Mouse (Mus musculus) spleen, postnatal 10 days (tissue): Measurements from ENCODE around the gene Ccs.
A peak's percentile ranks its signal among the peaks of the same experiment; 100 is the strongest.

Source experiments
- DNase-seq, 2 experiments: peaks; one replicate each; pipeline ENCODE4 v3.0.0; 2021 to 2022; ENCODE audit warnings: low spot score in 2 of 2

Gene Ccs

DNA sequence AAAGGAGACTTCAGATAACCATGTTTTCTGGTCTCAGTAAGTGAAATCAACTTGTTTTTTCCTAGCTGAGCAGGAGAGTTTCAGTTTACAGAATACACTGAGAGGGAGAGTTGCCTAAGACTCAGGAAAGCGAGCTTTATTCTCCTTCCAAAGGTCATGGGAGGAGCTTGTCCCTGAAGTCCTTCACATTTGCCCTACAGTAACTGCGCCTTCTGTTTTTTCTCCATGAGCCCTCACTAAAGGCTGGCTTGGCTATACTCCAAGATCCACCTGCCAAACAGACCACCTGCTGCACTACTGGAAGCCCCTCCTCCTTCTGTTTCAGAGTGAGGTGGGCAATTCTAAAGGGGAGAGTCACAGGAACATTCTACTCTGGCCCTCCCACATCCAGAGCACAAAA is 3.0 kb downstream of the Ccs start:
- no peak for DNase-seq

DNA sequence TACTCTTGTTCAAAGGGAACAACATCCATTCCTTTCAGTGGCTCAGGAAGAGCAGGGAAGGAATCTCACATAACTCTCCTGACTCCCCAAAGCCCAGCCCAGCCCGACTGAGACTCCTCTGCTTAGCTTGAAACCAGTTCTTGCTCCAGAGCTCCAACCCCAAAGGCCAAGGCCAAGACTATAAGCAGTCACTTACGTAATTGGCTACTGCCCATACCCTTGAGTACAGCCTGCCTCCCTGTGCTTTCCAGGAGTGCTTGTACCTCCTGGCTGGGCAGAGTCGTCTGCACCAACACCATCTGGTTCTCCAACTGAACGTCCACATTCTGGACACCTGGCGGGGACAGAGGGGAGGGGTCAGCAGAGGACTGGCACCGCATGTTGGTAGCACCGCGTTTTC is 5.2 kb downstream of the Ccs start:
- no peak for DNase-seq

DNA sequence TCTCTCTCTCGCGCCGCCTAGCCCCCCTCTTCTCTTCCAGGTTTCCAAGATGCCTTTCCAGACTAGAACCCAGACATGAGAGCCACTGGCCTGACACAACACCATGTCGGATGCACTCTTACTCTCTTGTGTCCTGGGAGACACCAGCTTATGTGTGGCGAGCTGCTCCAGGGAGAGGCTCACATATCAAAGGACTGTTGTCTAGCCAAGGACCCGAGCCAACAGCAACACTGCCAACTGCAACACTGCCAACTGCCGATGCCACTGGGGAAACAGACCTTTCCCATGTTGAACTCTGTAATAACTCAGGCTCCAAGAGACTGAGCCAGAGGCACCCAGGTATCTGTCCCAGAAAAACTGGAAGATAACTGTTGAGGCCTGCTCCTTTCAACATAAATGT is 10.0 kb downstream of the Ccs start:
- DNase-seq: no peak

DNA sequence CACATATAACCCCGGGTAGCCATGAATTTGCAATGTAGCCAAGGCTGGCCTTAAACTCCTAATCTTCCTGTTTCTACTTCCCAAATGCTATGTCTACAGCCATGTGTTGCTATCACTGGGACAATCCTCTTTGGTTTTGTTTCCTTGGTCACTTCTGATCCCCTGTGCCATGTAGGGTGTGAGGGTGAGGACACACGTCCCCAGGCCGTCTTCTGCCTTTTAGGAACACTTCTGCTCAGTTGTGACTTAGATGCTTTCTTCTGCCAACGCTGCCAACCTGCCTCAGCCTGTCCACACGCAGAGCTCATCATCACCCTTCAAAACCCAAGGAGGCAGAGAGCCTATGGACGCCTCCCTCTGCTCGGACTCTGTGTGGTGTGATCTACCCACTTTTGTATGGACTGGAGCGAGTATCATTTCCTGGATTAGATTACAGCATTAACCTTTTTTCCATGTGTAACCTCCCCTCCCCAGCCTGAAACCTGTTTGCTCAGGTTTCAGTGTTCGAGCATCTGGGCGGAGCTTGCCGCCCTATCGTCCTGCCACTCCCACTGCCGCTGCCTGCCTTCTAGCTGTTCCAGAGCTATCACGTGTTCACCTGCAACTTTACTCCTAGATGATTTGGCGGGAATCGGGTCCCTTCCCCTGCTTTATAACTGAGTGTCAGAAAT is 10.6 kb downstream of the Ccs start:
- no peak for DNase-seq

DNA sequence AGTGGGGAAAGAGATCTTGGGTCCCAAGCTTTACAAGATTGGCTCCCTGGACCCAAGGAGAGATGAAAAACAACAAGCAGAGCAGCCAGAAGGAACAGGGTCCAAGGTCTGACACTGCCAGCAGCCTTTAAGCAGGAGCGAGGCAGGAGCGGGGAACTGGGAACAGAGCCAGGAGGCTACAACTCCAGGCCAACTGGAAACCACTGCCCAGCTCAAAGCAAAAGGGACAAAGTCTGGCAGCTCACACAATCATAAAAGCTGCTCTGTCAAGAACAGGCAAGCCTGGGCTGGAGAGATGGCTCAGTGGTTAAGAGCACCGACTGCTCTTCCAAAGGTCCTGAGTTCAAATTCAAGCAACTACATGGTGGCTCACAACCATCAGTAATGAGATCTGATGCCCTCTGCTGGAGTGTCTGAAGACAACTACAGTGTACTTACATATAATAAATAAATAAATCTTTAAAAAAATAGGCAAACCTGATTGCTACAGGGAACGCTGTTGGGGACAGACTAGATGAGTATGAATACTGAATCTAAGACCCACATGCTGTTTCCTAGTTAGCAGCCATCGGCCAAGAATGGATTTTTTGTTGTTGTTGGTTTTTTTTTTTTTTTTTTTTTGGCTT is 18.3 kb downstream of the Ccs start:
- no peak for DNase-seq

DNA sequence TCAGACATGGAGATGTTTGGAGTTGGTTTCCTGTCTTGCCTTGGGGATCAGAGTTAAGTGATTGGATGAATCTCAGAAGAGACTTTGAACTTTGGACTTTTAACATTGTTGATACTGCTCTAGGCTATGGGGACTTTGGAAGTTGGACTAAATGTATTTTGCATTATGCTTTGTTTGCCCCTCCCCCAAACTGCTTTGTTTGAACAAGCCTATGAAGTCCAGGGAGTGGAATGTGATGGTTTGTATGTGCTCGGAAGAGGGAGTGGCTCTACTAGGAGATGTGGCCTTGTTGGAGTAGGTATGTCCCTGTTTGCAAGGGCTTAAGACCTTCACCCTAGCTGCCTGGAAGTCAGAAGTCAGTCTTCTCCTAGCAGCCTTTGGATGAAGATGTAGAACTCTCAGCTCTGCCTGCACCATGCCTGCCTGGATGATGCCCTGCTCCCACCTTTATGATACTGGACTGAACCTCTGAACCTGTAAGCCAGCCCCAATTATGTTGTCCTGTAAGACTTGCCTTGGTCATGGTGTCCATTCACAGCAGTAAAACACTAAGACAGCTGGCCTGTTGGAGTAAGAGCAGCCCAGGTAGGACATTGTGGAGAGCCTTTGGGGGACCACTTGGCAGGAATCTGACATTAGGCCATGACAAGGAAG is 21.8 kb downstream of the Ccs start:
- DNase-seq: no peak

DNA sequence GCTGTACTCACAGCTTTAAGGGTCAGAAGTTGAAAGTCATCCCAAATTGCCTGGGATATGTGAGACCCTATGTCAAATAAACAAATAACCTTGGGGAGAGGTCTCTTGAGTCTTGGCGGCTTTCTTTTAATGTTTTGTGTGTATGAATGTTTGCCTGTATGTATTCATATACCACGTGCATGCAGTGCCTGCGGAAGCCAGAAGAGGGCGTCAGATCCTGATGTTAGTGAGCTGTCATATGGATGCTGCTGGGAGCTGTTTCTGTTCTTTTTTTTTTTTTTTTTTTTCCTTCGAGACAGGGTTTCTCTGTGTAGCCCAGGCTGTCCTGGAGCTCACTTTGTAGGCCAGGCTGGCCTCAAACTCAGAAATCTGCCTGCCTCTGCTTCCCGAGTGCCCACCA is 26.1 kb downstream of the Ccs start:
- DNase-seq: peak in 1 of 2 experiments; percentile 73

DNA sequence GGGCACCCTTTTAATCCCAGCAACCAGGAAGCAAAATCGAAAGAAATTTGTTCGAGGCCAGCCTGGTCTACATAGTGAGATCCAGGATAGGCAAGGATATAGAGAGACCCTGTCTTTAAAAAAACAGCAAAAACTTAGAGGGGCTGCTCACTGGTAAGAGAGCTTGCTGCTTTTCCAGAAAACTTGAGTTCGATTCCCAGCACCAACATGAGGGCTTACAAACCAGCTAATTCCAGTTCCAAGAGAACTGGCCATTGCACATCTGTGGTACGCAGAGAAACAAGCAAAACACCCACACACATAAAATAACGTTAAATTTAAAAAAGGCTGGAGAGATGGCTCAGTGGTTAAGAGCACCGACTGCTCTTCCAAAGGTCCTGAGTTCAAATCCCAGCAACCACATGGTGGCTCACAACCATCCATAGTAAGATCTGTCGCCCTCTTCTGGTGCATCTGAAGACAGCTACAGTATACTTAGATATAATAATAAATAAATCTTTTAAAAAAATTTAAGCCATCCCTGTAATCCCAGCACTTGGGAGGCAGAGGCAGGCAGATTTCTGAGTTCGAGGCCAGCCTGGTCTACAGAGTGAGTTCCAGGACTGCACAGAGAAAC is 26.7 kb downstream of the Ccs start:
- DNase-seq: peak in 1 of 2 experiments; percentile 36

DNA sequence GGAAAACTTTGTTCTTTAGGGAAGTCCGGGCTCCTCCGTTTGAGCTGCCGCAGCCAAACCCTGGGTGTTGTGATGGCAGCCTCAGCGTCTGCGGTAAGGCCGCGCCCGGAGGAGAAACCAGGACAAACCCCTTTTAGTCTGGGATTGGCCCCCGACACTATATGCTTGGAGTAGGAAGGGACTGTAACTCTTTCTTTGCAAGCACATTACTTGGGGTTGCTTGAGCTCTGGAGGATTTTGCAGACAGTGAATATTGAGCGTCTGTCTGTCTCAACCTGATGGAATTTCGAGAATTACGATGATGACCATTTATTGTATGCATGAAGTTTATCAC is 27.3 kb downstream of the Ccs start:
- no peak for DNase-seq

DNA sequence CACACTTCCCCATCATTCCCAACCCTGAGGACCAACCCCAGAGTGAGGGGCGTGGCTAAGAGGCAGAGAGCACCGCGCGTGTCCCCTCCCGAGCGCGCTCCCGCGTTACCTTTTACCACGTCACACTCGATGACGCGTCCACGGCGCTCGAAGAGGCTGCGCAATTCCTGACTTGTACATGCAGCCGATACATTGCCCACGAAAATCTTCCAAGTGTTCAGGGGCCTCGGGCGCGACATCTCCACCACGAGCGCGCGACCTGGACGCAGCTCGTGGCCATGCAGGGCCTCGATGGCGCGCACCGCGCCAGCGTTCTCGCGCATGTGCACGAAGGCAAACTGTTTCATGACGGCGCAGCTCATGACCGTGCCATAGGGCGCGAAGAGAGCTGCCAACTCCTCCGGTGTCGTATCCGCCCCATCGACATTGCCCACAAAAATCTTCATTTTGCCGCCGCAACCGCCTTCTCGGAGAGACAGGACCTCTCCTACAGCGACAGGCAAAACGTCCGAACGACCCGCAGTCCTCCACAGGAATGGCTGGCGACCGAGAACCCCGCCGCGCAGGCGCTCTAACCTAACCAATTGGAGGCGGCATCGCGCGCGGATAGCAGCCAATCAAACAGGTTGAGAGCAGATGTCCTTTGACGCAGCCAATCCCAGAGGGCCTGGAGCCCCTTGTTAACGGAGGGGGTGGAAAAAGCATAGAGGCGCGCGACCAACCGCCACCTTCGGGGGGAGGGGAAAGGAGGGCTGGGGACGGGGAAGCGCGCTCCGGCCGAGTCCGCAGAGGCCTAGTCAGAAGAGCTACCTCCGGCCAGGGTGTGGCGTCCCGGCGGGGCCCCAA is 27.8 kb downstream of the Ccs start, which contains the start of the genes Gm21992 and Rbm14:
Gene Gm21992, minus strand, starts transcription at position 550 of the 846 bp plus-strand sequence.
Gene Rbm14, minus strand, starts transcription at position 572 of the 846 bp plus-strand sequence.
- peak; percentile 96 to 98 for DNase-seq

DNA sequence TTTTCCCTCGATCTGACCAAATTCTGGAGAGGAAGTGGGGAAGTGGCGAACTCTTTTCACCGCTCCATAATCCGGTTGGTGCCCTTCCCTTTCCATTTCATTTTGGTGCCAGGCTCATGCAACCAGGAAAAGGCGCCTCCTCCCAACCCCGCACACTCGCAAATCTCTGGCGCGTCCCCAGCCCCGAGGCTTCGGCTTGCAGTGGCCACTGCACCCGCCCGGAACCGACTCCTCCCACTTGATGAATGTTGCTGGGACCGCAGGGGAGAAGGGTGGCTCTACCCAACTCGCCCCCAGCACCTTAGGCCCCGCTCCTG is 28.4 kb downstream of the Ccs start:
- DNase-seq: no peak

DNA sequence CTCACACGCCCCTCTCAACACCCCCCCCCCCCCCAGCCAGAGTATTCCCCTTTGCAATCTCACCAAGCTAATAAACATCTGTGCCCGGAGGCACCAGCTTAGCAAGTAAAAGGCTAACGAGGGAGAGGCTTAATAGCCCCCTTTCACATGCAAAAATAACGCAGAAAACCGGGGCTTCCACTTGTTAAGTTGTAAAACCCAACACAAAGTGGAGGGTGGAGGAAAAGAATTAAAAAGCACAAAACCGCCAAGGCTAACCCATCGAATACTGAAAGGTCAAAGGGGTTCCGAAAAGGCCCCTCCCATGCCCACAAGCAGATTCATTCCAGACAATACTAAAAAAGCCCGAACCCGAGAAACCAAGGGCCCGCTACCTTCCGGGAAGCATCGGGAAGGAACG is 28.8 kb downstream of the Ccs start:
- DNase-seq: no peak

DNA sequence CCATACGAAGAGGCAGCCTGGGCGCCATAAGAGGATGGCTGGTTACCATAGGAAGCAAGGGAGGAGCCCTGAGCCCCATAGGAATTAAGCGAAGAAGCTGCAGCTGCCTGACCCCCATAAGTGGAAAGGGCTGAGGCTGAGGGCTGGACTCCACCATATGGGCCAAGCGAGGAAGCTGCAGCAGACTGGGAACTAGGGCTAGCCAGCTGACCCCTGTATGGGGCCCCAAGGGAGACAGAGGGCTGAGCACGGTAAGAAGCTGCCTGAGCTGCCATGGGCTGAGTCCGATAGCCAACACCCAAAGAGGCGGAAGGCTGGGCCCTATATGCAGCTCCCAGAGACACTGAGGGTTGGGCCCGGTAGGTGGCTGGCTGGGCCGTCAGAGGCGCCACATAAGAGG is 35.8 kb downstream of the Ccs start:
- DNase-seq: no peak

DNA sequence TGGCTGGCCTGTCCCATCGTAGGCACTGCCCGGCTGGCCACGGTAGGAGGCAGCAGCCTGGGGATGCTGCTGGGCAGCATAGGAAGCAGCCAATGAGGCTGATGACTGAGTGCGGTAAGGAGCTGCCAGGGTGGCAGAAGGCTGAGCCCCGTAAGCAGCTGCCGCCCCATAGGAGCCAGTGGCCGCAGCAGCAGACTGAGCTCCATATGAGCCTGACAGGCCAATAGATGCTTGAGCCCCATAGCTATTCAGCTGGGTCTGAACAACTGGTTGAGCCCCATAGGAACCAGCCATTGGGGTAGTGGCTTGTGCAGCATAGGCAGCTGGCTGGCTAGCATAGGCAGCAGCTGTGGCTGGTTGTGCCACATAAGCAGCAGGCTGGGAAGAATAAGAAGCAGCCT is 36.4 kb downstream of the Ccs start:
- no peak for DNase-seq

DNA sequence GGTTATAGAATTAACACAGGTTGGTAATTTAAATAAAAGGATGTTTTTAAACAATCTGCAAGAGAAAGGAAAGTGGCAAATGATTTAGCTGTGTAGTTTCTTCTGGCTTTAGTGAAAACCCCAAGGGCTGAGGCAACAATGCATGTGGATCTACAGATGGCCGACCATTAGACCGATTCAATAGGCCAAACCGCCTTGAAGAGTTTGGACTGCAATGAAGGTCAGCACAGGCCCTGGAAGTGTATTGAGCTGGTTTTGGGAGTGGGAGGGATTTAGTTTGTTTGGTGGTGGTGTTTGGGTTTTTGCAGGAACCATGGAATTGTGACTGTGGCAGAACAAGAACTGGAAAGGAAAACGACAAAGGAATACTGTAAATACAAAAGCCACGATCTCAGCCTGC is 40.0 kb downstream of the Ccs start:
- no peak for DNase-seq

DNA sequence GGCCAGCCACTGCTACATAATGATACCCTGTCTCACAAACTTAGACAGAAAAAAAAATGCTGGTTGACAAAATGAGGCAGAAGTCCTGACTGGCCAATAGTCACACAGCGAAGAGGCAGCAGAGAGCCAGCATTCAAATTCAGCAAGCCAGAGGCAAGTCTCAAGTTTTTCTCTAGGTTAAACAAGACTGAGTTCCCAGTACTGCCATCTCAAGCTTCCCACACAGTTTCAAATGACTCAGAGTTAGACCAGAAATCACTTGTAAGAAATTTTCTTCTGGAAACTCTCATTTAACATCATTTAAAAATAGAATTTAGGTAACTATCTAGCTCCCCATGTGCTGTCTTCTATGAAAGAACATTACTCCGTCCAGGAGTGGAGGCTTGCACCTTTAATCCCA is 41.3 kb downstream of the Ccs start:
- DNase-seq: no peak

DNA sequence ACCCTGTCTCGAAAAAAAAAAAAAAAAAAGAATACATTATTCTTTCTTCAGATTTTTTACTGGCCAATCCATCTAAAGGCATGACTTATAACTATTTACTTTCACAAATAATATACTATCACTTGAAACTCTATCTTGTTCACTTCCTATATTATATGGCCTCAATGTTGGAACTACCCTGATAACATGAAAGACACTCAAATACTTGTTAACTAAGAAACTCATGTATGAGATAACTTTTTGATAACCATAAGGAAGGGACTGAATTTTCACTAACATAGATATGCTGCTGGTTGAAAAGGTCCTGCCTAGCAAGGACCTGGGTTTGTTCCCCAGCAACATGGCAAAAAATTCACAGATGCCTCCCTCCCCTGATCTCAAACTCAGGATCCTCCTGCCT is 43.2 kb downstream of the Ccs start:
- no peak for DNase-seq

DNA sequence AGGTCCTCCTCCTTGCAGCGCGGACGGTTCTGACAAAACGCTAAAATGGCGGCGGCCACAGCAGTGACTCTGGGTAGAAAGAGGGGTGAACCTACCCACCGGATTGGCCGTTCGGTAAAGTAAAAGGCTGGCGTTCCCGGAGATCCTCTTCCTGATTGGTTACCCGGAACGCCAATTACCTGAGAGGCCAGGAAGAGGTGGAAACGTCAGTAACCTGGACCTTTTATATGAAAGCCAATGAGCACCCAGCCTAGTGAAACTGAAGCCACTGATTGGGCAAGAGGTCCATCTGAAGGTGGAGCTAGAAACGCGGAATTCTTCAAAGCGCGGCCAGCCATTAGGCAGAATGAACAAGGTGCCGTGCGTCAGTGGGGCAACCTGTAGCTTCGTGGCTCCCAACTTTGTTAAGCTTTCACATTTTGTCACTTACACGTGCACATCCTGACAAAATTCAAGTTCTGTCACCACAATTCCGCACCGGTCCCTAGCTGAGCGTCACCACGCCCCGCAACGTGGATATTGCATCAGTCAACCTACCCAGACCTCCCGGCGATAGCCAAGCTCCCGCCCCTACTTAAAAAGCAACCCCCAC is 45.2 kb downstream of the Ccs start, which contains the start of gene Rbm4:
Gene Rbm4, minus strand, starts transcription at position 71 of the 592 bp plus-strand sequence.
- peak; percentile 94 to 97 for DNase-seq

DNA sequence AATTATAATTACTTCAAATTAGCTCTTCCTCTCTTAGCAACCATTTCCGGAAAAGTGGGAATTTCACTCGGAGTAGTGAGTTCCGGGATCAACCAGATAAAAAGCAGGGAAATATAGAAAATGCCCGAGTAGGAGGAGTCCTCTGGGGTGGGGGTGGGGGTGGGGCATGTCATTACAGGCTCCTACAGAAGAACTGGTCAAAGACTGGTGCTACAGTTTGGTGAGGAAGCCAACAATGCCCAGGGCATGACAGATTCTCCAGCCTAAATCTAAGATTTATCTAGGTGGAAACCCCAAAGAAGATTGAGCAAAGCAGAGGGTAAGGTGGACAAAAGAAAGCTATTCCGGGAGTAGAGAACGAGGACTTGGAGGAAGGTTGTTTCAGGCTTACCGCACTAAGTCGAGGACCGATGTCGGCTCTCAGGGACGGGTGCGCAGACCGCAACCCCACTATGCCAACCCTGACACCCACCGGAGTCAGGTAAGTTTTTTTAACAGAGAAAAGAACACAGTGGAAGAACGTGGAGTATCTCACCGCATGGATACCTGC is 45.8 kb downstream of the Ccs start:
- no peak for DNase-seq

DNA sequence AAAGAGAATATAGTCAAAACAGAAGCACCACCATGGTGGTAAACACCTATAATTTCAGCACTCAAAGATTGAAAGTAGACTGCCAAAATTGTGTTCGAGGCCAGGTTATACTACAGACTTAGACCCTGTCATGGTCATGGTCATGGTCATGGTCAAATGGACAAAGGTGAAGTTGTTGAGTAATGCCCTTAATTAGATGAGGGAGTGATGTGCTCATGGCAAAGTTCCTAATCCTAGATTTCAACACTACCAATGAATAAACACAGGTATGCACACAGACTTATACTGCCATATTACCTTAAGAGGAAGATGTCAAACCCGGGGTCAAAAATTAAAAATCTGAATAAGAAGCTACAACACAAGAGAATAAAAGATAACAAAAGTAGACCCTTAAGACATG is 52.8 kb downstream of the Ccs start:
- DNase-seq: no peak

DNA sequence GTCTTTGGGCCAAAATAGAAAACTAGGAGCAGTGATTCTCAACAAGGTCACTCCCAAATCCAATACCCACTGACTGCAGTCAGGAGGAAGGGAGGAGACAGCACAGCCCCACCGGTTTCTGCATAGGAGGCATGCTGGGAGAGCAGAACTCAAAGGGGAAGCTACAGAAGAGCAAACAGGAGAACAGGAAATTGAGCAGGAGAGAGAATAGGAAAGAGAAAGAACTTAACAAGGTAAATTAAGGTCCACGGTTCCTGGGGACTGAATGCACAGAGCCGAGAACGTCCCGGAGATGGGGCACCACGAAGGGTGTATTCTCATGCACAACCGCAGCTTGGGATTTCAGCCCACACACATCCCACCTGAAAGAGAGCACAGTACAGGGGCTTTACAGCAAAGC is 53.9 kb downstream of the Ccs start:
- no peak for DNase-seq
